Mouse (Mus musculus): ENCODE results near the gene Tmem139.

Tmem139 gene

DNA sequence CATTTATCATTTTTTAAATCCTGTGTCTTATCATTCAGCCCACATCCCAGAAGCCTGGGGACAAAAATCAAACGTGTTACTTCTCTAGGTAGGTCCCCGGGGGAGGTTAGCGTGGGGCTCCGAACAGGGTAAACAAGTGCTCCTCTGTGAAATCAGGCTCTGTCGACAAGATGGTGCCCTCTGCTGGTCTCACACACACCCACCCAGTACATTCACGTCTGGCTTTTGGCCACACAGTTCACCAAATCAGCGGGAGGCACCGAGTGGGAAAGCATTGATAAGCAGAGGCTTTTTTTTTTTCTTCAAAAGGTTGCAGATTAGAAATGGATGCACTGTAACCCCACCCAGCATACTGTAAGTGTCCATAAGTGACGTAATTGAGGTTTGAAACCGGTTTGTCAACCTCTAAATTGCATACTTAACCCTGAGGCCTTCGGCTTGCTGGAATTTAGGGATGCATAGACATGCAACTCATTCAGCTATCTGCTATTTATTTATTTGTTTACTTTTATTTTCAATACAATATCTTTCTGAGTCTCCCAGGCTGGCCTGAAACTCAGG lies 4.4 kb upstream of the Tmem139 start:
- 0 out of 2 replicates have a peak, but pooled peaks have one; percentile 8 for TF ChIP-seq GATA4 (IDR thresholded peaks at IDR 0.05; ENCODE audit: insufficient replicate concordance, low read length)

DNA sequence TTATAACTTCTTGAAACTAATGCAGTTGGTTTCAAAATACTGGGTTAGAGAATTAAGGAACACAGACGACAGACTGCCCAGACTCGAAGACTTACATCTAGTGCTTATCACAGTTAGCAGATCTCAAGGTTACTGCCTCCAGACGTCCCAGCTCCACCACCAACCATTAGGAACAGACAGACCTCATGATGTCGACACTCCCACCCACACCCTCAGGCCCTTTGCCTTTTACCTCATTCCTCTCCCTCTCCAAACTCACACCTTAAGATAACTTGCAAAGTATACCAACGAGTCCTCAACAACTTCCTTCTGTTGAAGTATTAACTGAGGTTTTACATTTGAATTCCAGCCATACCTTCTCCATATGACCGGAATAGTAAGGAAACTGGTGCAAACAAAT lies 1.3 kb upstream of the Tmem139 start:
- no peak for TF ChIP-seq GATA4 (IDR thresholded peaks at IDR 0.05; ENCODE audit: insufficient replicate concordance, low read length)

DNA sequence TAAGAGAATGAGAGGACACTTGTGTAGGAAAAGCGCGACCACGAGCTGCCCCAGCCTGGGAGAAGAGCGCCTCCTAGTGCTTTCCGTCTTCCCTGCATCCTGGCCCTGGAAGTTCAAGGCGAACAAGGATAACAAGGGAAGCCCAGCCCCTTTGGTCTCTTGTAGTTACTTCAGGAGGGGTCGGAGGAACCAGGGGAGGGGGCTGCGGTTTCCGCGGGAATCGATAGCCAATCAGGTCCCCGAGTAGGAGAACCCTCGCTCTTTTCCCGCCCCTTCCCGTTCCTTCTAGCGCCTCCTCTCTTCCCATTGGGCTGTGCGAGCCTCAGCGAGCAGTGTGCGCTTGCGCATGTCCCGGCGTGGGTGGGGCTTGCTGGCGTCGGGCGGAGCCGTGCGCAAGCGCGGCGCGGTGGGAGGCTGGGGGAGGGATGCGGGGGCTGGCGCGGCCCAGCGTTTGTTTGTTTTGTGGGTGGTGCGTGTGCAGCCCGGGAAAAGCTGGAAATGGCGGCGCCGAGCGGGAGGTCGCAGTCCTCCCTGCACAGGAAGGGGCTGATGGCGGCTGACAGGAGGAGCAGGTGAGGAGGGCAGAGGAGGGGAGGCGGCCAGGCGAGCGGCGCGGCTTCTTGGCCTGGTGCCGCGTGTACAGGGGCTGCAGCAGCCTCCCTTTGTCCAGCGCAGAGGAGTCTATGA lies 3.0 kb downstream of the Tmem139 start, which contains the start of gene Casp2:
TSS of gene Casp2 (plus strand) at position 360 of the 687 bp plus-strand sequence.
- peak; percentile 80 for TF ChIP-seq GATA4 (IDR thresholded peaks at IDR 0.05; ENCODE audit: insufficient replicate concordance, low read length)

DNA sequence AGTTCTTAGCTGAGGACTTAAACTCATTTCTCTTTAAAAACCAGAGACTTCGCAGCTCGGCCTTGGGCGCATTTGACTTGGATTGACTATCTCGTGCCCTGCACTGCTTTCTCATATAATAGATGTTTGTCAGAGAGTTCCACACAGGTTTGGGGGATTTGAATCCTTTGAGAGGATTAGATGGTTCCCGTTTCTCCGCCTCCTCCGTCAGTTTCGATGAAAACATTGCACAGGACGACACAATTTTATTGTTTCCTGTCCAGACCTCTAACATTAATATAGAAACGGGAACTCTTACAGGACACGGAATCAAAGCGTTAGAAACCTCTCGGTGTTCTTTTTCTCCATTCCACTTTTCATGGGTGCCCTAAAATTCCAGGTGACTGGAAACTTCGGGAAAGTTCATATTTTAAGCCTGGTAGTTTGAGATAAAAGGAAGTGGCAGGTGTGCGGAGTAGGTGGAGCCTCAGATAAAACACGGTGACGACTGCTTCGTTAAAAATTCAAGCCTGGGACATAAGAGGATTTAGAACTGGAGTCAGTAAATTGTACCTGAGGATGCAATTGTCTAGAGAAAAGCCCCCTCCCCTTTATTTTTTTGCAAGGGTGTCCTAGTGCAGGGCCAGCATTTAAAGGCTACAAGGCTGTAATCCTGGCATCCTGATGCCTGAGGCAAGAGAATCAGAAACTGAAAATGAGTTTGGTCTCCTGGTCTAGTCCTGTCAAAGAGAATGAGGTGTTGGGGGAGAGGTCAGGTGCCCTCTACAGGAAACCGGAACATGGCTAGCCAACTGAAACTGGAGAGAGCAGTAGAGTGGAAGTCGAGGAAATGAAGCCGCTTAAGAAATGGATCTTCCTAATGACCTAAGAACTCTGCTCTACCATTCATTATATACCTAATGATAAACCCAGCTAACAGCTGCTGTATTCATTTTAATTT lies 3.9 kb downstream of the Tmem139 start:
- no peak for TF ChIP-seq GATA4 (IDR thresholded peaks at IDR 0.05; ENCODE audit: insufficient replicate concordance, low read length)

DNA sequence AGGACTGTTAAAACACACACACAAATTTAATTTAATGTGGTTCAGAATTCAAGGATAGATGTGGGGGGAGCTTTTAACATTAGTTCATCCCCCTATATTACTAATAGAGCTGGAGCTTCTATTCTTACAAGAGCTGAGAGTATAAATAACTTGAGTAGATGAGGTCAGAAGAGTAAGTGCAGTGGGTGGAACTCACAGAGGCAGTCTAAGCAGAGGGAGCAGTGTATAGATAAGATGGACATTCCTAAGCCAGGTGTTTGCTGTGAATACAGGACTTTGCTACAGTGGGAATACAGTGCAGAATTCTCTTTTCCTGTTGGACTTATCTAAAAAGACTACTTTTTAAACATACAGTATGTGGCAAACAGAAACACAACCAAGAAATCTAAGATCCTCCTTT lies 9.0 kb downstream of the Tmem139 start:
- TF ChIP-seq GATA4 (IDR thresholded peaks at IDR 0.05; ENCODE audit: insufficient replicate concordance, low read length): no peak

DNA sequence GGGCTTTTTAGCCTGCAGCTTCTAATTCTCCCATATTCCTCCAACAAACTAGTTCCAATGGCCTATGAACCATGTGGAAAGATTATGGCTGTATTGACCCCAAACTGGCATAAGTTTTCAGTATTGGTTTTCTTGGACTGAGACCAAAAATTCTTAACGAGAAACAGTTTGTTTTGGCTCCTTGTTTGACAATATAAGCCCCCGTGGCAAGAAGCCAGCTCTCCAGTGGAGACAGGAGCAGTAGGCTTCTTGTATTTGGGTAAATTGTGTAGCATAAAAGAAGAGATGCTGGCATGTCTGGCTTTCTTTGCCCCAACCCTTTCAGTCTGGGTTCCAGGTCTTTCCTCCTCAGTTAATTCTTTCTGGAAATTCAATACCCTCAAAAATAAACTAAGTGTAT lies 14.4 kb downstream of the Tmem139 start:
- TF ChIP-seq GATA4 (IDR thresholded peaks at IDR 0.05; ENCODE audit: insufficient replicate concordance, low read length): no peak

DNA sequence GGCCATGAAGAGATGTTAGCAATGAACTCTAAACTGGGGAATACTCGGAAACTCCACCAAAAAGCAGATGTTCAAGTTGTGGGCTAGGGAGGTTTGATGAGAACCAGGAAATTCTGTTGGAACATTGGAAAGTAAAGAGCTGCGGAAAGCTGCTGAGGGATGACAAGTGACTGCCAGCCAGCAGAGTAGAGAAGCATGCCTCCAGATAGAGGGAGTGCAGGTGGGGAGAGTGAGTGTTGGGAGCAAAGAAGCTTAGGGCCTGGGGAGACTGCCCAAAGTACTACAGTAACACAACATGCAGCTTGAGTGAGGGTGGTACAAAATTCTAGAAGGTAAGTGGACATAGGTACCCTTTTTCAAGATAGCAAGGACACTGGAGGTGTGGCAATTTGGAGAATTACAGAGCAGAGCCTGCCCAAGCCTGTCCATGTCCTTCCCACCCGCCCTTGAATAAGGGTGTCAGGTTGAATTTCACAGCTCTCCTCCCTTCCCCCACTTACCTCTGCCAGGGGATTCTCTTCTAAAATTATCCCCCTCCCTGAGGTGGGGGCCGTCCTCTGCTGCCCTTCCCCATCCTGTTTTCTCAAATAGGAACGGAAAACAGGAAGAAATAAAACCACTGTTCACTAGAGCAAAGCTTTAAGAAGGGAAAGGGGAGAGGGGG lies 21.2 kb downstream of the Tmem139 start:
- no peak for TF ChIP-seq GATA4 (IDR thresholded peaks at IDR 0.05; ENCODE audit: insufficient replicate concordance, low read length)

DNA sequence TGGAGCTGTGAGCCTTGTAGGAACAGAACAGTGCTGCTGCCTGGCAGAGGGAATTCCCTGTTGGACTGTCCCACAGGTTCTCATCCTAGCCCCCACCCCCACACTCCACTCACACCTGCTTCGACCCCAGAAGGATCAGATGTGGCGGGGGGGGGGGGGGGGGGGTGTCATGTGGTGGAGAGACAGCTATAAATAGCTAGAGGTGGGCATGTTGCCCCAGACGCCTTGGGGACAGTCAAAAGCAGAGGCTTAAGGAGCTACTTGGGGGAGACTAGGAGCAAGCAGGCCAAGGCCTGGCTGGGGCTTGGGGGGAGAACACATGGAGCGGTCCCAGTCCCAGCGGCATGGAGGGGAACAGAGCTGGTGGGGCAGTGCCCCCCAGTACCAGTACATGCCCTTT lies 24.7 kb downstream of the Tmem139 start, which contains the start of gene Clcn1:
TSS of gene Clcn1 (plus strand) at position 238 of the 400 bp plus-strand sequence.
- TF ChIP-seq GATA4 (IDR thresholded peaks at IDR 0.05; ENCODE audit: insufficient replicate concordance, low read length): no peak

DNA sequence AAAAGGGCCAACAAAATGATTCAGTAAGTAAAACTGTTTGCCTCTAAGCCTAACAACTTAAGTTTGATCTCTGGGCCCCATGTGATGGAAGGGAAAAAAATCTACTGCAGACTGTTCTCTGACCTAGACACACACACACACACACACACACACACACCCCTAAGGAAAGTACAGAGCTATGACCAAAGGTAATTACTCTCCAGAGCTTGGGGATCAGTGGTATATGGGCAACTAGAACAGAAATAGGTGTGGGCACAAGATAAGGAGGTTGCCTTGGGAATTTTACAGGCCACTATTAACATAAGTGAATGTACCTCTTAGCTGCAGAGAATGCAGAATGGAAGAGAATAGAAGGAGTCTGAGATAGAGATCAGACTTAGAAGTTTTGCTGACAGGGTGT lies 25.8 kb downstream of the Tmem139 start:
- TF ChIP-seq GATA4 (IDR thresholded peaks at IDR 0.05; ENCODE audit: insufficient replicate concordance, low read length): no peak

DNA sequence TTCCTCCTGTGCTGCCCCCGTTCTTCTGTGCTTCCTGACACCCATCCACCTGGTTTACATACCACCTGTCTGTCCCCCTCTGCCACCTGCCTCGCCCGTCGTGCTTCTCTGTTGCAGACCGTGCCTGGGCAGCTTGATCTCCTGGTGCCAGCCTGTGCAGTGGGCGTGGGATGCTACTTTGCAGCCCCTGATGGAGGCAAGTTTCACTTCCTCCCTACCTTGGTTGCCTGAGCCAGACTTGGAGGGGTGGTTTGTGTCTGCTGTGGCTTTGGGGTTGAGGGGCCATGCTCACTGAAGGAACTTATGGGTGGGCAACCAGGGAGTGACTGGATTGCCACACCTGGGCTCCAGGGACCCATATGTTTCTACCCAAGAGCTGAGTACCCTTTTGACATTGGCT lies 31.6 kb downstream of the Tmem139 start:
- no peak for TF ChIP-seq GATA4 (IDR thresholded peaks at IDR 0.05; ENCODE audit: insufficient replicate concordance, low read length)

DNA sequence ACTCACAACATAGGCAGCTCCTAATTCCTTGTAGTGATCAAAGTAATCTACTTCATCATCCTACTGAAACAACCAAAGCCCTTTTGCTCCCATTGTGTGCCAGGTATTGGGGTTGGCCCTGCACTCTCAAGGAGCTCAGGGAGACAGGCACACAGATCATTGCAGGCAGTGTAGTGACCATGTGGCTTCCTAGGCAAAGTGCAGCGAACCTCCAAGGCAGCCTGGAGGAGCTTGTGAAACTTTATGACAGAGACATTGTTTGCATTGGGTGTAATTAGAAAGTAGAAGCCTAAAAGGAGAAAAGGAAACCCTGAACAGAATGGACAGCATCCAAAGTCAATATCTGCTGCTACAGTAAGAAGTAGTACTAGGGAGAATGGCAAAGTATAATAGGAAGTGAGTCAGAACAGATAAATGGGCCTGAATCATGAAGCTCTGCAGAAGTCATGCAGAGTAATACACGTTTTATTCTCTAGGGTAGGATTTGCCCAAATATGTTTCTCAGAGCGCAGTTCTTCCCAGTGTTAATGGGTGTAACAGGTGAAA lies 33.9 kb downstream of the Tmem139 start:
- no peak for TF ChIP-seq GATA4 (IDR thresholded peaks at IDR 0.05; ENCODE audit: insufficient replicate concordance, low read length)

DNA sequence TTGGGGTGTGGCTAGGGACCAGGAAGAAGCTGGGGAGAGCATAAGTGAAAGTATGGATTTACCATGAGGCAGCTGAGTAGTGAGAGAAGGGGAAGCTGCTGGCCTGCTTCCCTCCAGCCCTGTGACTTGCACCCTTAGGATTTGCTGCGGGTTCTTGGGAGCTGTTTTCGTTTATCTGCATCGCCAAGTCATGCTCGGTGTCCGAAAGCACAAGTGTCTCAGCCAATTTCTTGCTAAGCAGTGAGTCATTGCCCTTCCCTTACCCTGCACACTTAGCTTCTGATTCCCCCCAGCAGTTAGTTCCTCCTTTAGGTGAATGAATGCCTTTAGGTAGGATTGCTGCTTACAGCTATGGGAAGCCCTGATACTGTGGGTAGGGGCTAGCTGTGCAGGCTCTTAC lies 37.6 kb downstream of the Tmem139 start:
- TF ChIP-seq GATA4 (IDR thresholded peaks at IDR 0.05; ENCODE audit: insufficient replicate concordance, low read length): no peak

DNA sequence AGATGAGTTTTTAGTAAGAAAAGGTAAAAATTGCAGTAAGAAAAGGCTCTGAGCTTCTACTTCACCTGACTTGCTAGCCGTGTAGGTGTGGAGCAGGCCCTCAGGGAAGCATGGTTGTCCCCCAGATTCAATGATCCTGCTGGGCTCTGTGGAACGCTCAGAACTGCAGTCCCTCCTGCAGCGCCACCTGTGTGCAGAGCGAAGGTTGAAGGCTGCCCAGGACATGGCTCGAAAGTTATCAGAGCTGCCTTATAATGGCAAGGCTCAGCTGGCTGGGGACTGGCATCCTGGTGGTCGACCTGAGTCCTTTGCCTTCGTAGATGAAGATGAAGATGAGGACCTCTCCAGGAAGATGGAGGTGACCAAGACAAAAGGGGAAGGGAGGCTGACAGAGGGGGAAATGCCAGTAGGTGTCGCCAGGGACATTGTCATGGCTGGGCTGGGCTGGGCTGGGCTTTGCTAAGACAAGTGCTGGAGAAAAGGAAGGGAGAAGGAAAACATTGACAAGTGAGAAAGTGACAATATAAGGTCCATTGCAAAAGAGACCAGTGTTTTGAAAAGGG lies 48.1 kb downstream of the Tmem139 start:
- no peak for TF ChIP-seq GATA4 (IDR thresholded peaks at IDR 0.05; ENCODE audit: insufficient replicate concordance, low read length)

DNA sequence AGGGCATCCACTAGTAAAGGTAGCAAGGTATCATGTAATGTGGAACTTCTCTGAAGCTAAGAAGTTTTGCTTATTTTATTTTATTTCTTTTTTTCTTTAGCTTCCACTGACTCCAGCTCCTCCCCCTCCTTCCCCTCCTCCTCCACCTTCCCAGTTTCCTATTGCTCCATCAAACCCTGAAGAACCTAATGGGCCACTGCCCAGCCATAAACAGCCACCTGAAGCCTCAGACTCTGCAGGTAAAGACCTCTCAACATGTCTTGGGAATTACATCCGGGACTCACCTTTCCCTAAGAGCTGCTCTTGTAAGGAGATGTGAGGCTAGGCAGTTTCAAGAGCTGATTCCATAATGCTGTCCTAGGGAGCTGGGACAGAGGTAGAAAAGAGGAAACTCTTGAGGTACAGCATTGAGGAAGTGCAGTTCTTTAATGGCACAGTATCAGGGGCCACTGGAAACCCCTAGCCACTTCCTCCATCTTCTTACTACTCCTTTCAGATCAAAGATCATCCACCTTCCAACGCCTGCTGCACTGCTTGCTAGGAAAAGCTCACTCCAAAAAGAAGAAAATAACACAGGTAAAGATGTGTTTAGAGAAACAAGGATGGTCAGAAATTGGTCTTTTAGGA lies 48.8 kb downstream of the Tmem139 start:
- TF ChIP-seq GATA4 (IDR thresholded peaks at IDR 0.05; ENCODE audit: insufficient replicate concordance, low read length): no peak

All from liver, adult (tissue).